Comparison of ENCODE assay signal across 8 mouse cellular contexts in the genomic region with DNA sequence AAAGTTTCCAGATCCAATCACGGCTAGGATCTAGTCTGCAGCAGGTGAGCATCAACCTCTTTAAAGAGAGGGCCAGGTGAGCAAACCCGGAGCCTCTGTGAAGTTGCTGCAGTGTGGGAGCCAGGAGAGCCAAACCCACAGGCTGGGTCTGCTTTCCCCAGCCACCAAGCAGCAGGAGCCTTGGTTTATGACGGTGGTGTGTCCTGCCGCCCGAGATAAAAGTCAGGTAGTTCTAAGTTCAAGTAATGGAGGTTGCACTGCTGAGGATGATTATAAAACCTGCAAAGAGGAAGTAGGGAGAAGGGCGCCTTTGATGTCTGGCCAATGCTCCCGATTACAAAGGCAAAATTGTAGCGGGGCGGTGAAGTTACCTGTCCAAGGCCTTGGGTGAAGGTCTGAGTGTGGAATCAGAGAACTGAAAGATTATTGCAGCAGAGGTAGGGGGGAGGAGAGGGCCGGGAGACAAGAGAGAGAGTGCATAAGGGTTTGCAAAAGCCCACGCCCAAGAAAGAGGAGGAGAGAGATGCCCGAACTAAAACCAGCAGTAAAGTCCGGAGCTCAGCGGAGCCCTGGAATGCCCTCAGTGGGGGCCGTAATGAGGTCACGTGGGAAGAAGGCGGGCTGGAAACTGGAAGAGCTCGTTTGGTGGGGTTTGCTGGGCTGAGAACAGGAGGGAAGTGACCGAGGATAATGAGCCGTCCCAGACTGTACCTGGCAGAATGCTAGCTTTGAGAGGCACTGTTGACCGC. TPM values are rescaled to one million over a fixed set of nuclear protein-coding genes. Genes with fewer than 3 reads are reported as not detected.
DNase-seq lines count a peak whose midpoint lies in the region; ATAC-seq lines count a peak whose summit lies in the region.

No protein-coding gene starts in this region.

- H3K9me3 ChIP-seq in embryonic facial prominence, embryonic 12.5 days: no peaks in the 10 kb centered on the region
- no peaks in the 10 kb centered on the region for H3K9me3 ChIP-seq in hindbrain, embryonic 15.5 days
- no peaks in the 10 kb centered on the region for H3K9me3 ChIP-seq in liver, embryonic 12.5 days (replicated peaks)

- peak; percentile 52; the same call in 1 of the 2 replicates for ATAC-seq in embryonic facial prominence, embryonic 12.5 days (ENCODE audit: insufficient number of reproducible peaks, insufficient read depth, low FRiP score, low TSS enrichment)
- ATAC-seq in hindbrain, embryonic 15.5 days (ENCODE audit: low FRiP score, low read depth): no peak
- no peak; the same call in 1 of the 2 replicates for ATAC-seq in liver, embryonic 12.5 days

- H3K27me3 ChIP-seq in embryonic facial prominence, embryonic 12.5 days: no peaks in the 10 kb centered on the region
- no peaks in the 10 kb centered on the region; the same call in 1 of the 2 replicates for H3K27me3 ChIP-seq in hindbrain, embryonic 15.5 days
- no peaks in the 10 kb centered on the region for H3K27me3 ChIP-seq in liver, embryonic 12.5 days (replicated peaks)

- peaks cover 5% of the 10 kb centered on the region; the same call in 1 of the 2 replicates for H3K4me1 ChIP-seq in embryonic facial prominence, embryonic 12.5 days
- peaks cover 10% of the 10 kb centered on the region for H3K4me1 ChIP-seq in hindbrain, embryonic 15.5 days (replicated peaks)
- H3K4me1 ChIP-seq in liver, embryonic 12.5 days: peaks cover 91% of the 10 kb centered on the region

- H3K36me3 ChIP-seq in embryonic facial prominence, embryonic 12.5 days: no peaks in the 10 kb centered on the region
- H3K36me3 ChIP-seq in hindbrain, embryonic 15.5 days: no peaks in the 10 kb centered on the region
- H3K36me3 ChIP-seq in liver, embryonic 12.5 days: peaks cover 2% of the 10 kb centered on the region; the same call in 1 of the 2 replicates

- H3K4me3 ChIP-seq in embryonic facial prominence, embryonic 12.5 days: peak overlapping the region; percentile 16
- peak overlapping the region; percentile 26 for H3K4me3 ChIP-seq in hindbrain, embryonic 15.5 days
- H3K4me3 ChIP-seq in liver, embryonic 12.5 days: peak overlapping the region; percentile 24

- 7% methylated on average over 21 of the region's 21 CpGs for WGBS in embryonic facial prominence, embryonic 12.5 days
- WGBS in hindbrain, embryonic 15.5 days: 15% methylated on average over 21 of the region's 21 CpGs
- WGBS in liver, embryonic 12.5 days (ENCODE audit: insufficient replicate concordance): 11% methylated on average over 21 of the region's 21 CpGs

- H3K4me2 ChIP-seq in embryonic facial prominence, embryonic 12.5 days (replicated peaks): peak overlapping the region; percentile 49
- peak overlapping the region; percentile 54 for H3K4me2 ChIP-seq in hindbrain, embryonic 15.5 days
- peak overlapping the region; percentile 66 for H3K4me2 ChIP-seq in liver, embryonic 12.5 days

- H3K27ac ChIP-seq in embryonic facial prominence, embryonic 12.5 days: peak overlapping the region; percentile 69
- H3K27ac ChIP-seq in hindbrain, embryonic 15.5 days (replicated peaks): no peak overlapping the region
- H3K27ac ChIP-seq in liver, embryonic 12.5 days: peak overlapping the region; percentile 53; the same call in 1 of the 2 replicates

- DNase-seq in adrenal gland, adult (ENCODE audit: inconsistent age in 2 of 2, low spot score in 1 of 2): peak; percentile 35 to 60
- no peak for DNase-seq in adrenal gland, adult 8-10 months
- DNase-seq in naive thymus-derived CD4-positive, alpha-beta T cell, adult 2 months (ENCODE audit: low read depth): peak; percentile 49
- DNase-seq in urinary bladder, postnatal 4 days (ENCODE audit: low spot score in 2 of 2): peak; percentile 64 to 82
- DNase-seq in layer of hippocampus, adult 9-10 months (ENCODE audit: low spot score): no peak

- no peak overlapping the region for H3K9ac ChIP-seq in embryonic facial prominence, embryonic 12.5 days
- no peak overlapping the region for H3K9ac ChIP-seq in hindbrain, embryonic 15.5 days
- peak overlapping the region; percentile 47 for H3K9ac ChIP-seq in liver, embryonic 12.5 days

RNA-seq across cellular contexts. Expression of a gene that starts 27.7 kb away (rescaled TPM):
- 10 to 100 TPM; 73.7 to 85.1 (median 84.2) TPM for total RNA-seq in adrenal gland, adult 8-10 months (2022)
- polyA plus RNA-seq in embryonic facial prominence, embryonic 12.5 days (2016; fragmentation: Nextera tagmentation; extraction: Ambion mirVana): 158 TPM in 2 replicates
- polyA plus RNA-seq in hindbrain, embryonic 15.5 days (2015; fragmentation: Nextera tagmentation; extraction: Ambion mirVana): 130 and 137 TPM in 2 replicates
- polyA plus RNA-seq in liver, embryonic 12.5 days (2016; fragmentation: Nextera tagmentation; extraction: Ambion mirVana): 207 and 209 TPM in 2 replicates

RNA-seq across cellular contexts. Expression of a gene that starts 47.2 kb away (rescaled TPM):
- total RNA-seq in adrenal gland, adult 8-10 months (2022): 10 to 100 TPM in 2 of 4 experiments, 1 to 10 TPM in 2; 4.8 to 17.8 (median 10.7) TPM
- 4.5 and 5.5 TPM in 2 replicates for polyA plus RNA-seq in embryonic facial prominence, embryonic 12.5 days (2016; fragmentation: Nextera tagmentation; extraction: Ambion mirVana)
- polyA plus RNA-seq in hindbrain, embryonic 15.5 days (2015; fragmentation: Nextera tagmentation; extraction: Ambion mirVana): 0.65 and 0.75 TPM in 2 replicates
- 5.3 and 6.9 TPM in 2 replicates for polyA plus RNA-seq in liver, embryonic 12.5 days (2016; fragmentation: Nextera tagmentation; extraction: Ambion mirVana)

RNA-seq across cellular contexts. Expression of a gene that starts 50.7 kb away (rescaled TPM):
- total RNA-seq in adrenal gland, adult 8-10 months (2022): 10 to 100 TPM in 2 of 4 experiments, 1 to 10 TPM in 2; 5.9 to 32.3 (median 18.0) TPM
- polyA plus RNA-seq in embryonic facial prominence, embryonic 12.5 days (2016; fragmentation: Nextera tagmentation; extraction: Ambion mirVana): 5.1 and 8.6 TPM in 2 replicates
- 43.6 and 50.4 TPM in 2 replicates for polyA plus RNA-seq in hindbrain, embryonic 15.5 days (2015; fragmentation: Nextera tagmentation; extraction: Ambion mirVana)
- 5.9 and 6.2 TPM in 2 replicates for polyA plus RNA-seq in liver, embryonic 12.5 days (2016; fragmentation: Nextera tagmentation; extraction: Ambion mirVana)

Comparison
In these comparisons a context has a peak if more than half of its experiments do, and no peak if none do; other contexts are left out.
1. DNase-seq: peak in adrenal gland, adult (2 of 2), naive thymus-derived CD4-positive, alpha-beta T cell, adult 2 months (single experiment) and urinary bladder, postnatal 4 days (2 of 2); none in adrenal gland, adult 8-10 months (single experiment) and layer of hippocampus, adult 9-10 months (single experiment).
2. Peak in every context shown above with its lines, with median percentiles within 50 percentile points of each other: H3K4me2 ChIP-seq and H3K4me3 ChIP-seq.